Mouse (Mus musculus) brain, embryonic 14.5 days (tissue): ENCODE measurements around the gene Mgll.

Experiments
- CTCF ChIP-seq: fragments of 200-500 bp; IDR thresholded peaks from 2 replicates; pipeline ENCODE4 v1.5.1; 2012; ENCODE audit warnings: inconsistent platforms, mild to moderate bottlenecking, moderate library complexity, borderline replicate concordance; ENCODE audit not compliant: insufficient read depth, insufficient read length; ENCODE audit errors: extremely low read depth
- POLR2A ChIP-seq: fragments of 200-500 bp; IDR thresholded peaks from 2 replicates; pipeline ENCODE4 v1.6.1; 2012; ENCODE audit warnings: mild to moderate bottlenecking, inconsistent platforms, borderline replicate concordance; ENCODE audit not compliant: poor library complexity, insufficient read depth, insufficient read length, severe bottlenecking; ENCODE audit errors: extremely low read depth

GRCm38 (mm10) chr6:88745027-88745426 is 20.8 kb downstream of the Mgll start:
- TF ChIP-seq CTCF, result no peak
- no peak for TF ChIP-seq POLR2A
